Mouse (Mus musculus): ENCODE results near the gene Slc15a5.

DNA sequence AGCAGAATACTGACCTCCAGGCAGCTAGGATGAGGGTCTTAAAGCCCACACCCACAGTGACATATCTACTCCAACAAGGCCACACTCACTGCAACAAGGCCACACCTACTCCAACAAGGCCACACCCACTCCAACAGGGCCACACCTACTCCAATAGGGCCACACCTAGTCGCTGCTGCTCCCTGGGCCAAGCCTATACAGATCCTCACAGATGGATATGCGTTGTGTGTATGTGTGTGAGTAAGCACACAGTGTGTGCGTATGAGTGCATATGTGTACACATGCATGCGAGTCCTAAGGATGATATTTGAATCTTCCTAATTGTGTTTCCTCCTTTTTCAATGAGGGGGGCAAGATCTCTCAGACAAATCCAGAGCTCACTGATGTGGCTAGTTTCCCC, 22.1 kb upstream of the Slc15a5 start:
- TF ChIP-seq CTCF (IDR thresholded peaks at IDR 0.05; ENCODE audit: extremely low read depth, insufficient read length, insufficient replicate concordance, low read depth, low read length) (no peak), POLR2A (IDR thresholded peaks at IDR 0.05; ENCODE audit: low read depth, low read length) (no peak)

All from small intestine, adult 2 months (tissue).